Mouse (Mus musculus): ENCODE results near the gene Capg.

GRCm38 (mm10) chr6:72522288-72522687, 21.9 kb upstream of the Capg start:
- TF ChIP-seq CTCF (IDR thresholded peaks at IDR 0.05), result no peak
- TF ChIP-seq POLR2A (IDR thresholded peaks at IDR 0.05; ENCODE audit: insufficient read depth, low read depth, low read length), result no peak
- TF ChIP-seq EP300 (IDR thresholded peaks at IDR 0.05; ENCODE audit: insufficient read depth, low read depth, low read length), result no peak

Measured in heart, adult 2 months (tissue).